Mouse (Mus musculus) gastrocnemius, postnatal 4 days (tissue): ENCODE measurements around the gene Pdzd2. TPM values are rescaled to one million over a fixed set of nuclear protein-coding genes. Genes with fewer than 3 reads are reported as not detected.

Source experiments
- DNase-seq, 2 experiments: peaks; one replicate each; pipeline ENCODE4 v3.0.0; 2021 to 2022; ENCODE audit warnings: low spot score in 2 of 2, mixed read lengths in 2 of 2
- total RNA-seq, 2 experiments: library from RNA; stranded (reverse); gene quantifications; 2 replicates each; pipeline ENCODE4 v1.2.3; 2021

Pdzd2 gene
- total RNA-seq, 2 experiments from 2014 or later: 50.8 to 58.0 TPM

DNA sequence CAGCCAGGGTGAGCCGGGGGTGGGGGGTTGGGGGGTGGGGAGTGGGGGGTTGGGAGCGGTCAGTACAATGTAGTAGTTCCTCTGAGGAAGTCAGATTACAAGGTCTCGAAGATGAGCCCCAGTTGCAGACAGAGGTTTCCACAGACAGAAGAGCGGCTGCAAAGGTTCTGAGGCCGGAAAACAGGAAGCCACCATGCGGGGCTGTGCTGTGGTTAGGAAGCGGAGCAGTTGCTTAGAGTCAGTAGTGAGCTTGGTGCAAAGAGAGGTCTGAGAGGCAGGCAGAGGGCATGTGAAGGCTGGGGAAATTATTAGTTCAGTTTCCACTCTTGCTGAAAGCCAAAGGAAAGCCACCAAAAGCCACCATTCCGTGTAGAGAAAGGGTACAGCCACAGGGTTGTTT is 303.8 kb downstream of the Pdzd2 start:
- no peak for DNase-seq

DNA sequence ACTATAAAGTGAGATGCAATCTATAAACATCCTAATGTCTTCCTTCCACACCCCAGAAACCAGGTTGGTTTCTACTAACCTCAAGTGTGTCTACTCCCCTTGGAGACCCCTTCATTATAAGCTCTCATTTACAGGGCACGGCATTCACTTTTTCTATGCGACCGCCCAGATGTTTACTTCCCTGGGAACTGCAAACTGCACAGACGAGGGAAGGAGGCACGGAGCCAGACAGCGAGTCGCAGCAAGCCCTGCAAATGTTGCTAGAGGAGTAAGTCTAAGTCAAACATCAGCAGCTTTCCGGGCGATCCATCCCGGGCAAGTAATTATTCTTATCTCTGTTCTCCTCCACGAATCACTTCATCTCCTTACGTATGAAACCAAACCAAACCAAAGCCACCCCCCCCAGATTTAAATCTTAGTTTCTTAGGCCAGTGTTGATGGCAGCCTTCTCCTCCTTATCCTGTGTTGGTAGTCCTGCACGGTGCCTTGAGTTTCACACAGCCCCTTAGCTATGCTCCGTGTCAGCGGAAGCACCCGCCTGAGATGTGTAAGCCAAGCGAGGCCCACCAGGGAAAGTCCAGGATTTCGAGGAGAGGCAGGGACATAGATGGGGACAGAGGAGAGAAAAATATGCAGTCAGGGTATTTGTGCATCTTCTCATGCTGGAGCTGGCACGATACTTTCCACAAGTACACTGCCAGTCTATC is 305.7 kb downstream of the Pdzd2 start:
- peak in 1 of 2 experiments; percentile 40 for DNase-seq

DNA sequence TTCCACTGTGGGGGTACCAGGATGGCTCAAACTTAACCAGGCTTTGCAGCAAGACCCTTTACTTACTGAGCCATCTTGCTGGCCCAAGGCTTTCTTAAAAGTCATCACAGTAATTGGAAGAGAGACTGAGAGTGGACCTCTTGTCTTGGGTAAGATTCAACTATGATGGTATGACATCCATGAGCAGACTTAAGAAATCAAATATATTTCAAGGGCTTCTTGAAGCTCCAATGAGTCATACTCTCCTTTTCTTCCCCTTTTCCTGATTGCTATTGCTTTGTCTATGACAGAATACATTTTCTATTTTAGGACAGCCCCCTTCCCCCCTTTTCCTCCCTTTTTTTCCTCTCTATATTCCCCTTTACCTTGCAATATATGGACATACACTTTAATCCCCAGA is 306.8 kb downstream of the Pdzd2 start:
- DNase-seq: no peak

DNA sequence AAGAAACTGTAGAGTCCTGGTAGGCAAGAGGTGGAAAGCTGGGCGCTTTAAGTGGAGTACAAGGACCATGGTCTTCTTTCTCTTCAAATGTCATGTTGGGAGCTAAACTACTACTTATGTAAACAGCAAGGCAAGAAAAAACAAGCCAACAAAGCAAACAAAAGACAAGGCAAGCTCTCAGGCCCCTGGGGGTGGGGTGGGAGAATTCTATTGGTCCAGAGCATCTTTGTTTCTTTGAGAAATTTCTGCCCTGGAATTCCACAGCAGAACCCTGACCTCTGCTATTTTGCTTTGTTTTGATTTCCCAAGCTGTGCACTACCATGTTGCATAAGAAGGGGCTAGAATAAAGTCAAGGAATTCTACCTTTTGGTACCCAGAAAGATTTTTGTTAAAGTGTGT is 307.4 kb downstream of the Pdzd2 start:
- no peak for DNase-seq

DNA sequence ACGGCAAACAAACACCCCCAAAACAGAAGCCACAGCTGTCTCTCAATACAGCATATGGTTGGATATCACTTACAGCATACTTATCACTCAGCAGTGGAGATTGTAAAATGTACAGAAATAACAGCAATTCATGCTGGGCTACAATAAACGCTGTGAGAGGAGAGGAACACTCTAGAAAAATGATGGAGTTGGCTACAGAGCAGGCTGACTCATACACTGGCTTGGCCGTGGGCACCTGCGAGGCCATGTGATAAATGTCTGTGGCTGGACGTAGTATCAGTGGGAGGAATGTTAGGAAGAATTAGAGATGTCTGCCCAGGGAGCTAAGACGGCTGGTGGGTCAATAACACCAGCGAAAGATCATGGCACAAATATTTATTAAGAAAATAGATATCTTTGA is 308.0 kb downstream of the Pdzd2 start:
- DNase-seq: no peak

DNA sequence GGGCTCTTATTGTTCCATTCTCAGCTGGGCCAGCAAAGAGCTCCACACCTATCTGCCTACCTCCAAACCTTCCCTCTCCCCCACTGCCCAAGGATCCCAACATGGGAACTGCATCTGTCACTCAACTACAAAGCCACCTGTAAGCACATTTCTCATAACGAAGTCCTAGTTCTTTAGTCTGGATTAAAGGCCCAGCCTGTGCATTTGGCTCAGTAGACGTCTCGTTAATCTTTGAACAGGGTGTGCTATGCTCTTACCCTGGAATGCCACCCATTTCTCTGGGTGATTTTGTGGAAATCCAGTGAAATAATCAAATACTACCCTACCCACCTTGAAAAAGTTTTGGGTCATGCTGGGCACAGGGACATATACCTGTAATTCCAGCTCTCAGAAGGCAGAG is 308.5 kb downstream of the Pdzd2 start:
- no peak for DNase-seq

DNA sequence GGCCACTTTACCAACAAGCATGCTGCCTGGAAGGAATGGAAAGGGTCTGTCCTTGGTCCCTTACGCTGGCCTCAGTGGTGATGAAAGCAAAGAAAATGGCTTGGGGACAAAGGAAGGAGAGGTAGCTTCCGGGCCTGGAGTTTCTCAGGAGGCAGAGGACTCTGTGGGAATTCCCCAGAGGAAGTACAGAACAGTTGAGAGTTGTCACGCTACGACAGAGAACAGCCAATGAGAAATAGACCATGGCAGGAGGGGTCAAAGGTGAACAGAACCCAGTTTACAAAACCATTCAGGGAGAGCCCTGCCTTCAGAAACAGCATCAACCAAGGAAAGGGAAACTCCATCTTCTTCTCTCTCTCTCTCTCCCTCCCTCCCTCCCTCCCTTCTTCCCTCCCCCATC is 309.1 kb downstream of the Pdzd2 start:
- DNase-seq: no peak

DNA sequence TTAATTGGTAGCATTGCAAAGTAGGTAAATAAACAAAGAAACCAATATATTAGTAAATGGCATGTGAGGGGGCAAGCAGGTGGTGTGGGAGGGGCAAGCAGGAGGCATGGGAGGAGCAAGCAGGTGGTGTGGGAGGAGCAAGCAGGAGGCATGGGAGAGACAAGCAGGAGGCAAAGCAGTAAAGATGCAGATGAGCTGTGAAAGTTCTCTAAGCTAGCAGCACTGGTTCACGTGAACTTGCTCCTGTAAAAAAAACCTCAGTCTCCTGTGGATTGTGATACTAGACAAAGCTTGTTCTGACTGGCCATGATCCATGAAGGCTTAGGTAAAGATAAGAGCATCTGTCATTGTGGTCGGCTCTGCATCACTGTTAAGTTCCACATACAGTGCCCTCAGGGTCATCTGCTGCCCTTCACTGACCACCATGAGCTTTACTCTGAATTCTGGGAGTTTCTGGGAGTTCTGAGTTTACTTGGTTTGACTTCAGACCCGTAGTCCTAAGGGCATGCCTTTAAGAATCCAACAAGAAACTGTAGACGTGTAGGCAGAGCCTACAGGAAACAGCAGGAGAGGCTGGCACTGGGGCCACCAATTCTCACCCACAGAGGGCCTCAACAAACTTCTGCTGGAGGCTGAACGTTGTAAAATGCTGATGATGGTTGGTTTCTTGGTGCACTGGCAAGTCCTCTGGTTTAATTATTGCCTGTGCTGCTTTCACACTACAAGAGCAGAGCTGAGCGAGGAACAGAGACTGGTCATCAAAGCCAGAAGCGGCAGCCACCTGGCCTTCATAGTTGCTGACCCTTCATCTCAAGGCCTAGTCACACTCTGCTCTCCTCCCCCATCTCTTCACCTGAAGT is 309.9 kb downstream of the Pdzd2 start:
- no peak for DNase-seq

DNA sequence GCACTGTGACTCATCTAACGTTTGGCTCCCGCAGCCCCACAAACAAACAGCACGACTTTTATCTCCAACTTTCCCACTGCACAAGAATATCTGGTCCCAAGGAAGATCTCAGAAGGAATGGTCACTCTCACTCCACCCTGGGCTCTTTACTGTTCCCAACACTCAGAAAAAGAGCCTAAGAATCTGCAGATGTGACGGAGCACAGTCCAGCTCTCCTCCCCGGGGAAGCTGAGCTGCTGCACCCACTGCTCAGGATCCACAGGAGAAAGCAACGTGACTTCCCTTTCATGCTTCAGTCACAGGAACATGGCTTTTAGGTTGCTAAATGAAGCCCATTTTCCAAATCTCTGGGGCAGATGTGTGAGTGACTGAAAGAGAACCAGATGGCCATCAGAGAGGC is 311.9 kb downstream of the Pdzd2 start:
- DNase-seq: no peak

DNA sequence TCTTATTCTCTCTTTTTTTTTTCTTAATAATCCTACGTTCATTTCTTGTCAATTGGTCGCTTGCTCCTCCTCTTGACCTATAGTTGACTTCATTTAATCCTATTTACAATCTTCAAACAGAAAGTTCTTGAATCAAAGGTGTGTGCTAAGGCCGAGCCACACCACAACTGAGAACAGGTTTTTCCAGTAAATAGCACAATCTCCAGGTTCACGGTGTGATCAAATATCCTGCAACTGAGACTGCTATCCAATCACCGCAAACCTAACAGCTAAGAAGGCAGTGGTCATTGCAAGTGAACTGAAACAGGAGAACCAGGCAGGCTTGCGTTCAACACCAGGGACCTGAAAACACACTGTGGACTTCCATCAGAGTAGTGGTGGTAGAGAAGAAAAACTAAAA is 313.4 kb downstream of the Pdzd2 start:
- no peak for DNase-seq

DNA sequence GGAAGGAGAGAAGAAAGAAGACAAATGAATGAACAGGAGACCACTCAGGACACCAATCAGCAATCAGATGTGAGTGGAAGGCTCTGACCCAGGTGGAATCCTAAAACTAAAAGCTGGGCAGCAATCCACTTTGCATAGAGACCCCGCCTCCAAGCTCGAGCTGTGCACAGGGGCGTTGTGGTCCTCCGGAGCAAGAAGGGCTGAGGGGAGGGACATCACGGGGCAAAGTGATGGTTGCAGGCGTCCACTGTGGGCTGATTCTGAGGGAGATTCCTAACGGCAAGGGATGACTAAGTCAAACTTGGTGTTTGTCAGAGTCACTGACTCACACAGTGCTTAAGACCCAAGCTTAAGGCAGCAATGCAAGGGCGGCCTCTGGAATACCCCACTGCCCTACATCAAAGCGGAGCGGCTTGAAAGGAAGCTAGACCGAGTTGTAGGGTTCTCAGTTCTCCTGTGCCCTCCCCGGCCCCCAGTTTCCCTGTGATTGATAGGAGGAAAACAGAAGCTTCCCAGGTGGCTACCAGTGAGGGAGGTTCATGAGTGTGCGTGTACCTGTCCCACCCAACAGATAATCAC is 314.6 kb downstream of the Pdzd2 start:
- DNase-seq: no peak

DNA sequence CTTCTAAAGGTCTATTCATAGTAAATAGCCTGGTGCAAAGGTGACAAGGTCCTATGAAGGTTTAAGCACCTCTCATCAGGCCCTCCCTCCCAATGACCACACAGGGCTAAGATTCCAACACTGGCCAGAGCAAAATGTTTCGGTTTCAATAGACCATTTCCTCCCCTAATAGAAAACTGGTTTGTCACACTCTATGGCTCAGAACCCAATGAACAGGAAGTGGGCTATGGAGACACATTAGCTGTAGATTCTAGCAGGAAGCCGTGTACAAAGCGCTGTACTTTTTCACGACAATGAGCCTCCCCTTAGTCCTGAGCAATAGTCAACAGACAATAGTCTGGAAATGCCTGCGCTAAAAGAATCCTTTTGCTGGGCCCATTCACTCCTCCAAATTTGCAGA is 315.5 kb downstream of the Pdzd2 start:
- no peak for DNase-seq

DNA sequence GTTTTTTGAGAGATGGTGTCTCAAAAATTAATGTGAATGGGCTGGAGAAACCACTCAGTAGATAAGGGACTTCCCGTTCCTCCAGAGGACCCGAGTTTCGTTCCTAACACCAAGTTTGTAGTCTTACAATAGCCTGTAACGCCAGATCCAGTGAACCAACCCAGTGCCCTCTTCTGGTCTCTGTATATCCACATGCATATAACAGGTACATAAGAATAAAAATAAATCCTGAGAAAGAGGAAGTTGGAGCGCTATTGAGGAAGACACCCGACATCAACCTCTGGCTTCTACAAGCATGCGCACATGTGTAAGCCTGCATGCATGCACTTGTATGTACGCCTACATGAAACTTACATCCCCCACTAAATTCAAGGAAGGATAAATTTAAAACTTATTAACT is 318.8 kb downstream of the Pdzd2 start:
- DNase-seq: no peak

DNA sequence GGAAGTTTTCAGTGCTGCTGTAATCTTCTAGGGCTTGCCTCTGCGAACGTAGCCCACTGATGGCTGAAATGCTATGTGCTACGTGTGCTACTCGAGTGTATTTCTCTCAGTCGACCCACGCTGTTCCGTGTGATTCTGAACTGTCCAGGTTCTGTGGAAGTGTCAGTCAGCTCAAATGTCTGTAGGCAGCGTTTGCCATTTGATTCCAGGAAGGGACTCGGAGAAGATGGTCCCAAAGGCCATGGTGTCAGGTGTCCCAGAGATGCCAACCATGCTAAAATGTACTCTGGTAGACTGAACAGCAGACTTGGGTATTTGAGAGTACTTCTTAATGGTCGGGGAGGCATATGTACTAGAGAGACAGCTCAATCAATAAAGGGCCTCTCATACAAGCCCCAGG is 319.3 kb downstream of the Pdzd2 start:
- DNase-seq: no peak

DNA sequence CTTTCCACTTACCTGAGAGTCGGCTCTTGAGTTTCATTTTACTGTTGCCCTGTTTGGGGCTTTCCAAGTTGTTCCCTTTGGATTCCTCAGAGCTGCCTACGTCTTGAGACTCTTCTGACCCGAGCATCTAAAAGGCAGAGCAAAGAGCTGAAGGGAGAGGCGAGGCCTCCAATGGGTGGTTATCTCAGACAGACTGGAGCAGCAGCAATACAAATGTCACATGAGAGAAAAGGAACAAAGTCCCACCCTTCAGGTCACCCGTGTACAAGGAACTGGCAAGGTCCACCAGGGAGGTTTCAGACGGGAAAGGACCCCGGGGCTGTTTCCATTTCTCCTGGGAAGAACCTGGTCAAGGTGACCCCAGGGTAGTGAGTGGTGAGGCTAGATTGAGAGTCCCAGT is 320.3 kb downstream of the Pdzd2 start:
- no peak for DNase-seq

DNA sequence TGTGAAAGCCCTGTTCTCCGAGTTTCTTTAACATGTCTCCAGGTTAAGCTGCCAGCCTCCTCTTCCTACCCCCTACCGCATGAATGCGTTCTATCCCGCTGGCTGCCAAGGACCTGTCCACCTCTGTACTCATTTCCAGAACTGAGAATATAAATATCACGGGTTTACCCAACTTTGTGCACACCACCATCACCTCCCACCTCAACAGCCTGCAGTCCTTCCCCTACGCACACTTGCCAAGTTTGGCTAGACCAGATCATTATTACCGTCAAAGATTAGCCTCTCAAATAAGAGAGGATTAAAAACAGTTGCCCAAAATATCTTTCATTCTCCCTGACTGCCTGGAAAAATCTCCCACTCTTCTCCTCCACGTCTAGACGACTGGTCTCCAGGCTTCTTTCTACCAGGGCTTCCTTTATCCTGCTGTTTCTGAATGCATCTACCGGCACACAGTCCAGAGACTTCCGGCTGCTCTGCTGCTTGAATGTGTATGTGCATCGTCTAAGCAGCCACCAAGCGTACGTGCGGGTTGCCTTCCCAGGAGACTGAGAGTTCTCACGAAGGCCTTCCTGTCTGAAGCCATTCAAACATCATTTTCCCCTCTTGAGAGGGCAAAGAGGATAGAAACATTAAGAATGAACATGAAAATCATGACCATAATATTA is 324.1 kb downstream of the Pdzd2 start:
- no peak for DNase-seq

DNA sequence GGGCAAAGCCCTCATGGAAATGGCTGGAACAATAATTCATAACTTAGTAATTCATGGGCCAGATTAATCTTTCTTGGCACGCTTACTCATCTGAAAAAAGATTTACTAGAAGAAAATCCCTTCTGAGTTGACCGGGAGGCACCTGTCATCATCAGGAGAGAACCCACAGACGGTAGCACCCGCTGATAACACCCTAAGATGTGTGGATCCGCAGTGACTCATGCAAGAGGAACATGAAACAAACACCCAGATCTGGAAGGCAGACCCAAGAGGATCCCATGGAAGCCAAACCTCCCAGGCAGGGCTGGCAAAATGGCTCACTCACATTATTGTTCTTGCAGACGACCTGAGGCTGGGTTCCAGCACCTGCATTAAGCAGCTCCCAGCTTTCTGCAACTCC is 325.0 kb downstream of the Pdzd2 start:
- no peak for DNase-seq

DNA sequence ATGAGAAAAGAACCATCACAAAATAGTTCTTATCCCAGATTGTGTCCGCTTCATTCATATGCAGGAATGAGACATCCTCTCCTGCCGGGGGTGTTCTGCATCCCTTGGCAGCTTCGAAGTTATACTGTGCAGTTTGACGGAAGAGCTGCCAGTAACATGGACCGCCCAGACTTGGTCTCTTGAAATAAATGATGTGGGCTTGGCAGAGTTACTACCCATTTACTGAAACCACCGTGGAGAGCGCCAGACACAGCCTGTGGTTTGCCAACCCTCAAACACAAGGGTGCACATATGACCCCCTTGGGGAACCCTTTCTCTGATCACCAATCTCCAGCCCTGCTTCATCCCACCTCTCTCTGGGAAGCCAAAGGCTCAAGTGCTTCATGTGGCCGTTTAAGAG is 331.5 kb downstream of the Pdzd2 start:
- DNase-seq: no peak

DNA sequence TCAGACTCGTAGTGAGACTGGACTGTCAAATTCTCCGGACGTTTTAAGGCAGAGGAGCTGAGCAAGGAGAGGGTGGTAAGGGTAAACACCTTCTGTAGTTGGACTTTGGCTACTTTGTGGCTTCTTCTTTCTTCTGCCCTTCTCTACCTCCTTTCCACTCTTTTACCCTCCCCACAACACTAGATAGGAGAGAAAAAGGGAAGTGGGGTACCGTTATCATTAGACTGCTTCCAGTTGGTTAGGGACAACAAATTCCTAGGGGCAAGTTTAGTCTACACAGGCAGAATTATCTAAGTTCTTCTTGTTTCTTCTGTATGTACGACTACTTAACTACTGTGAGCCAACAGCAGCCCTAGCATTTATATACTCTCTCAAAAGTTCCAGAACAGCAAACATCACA is 334.1 kb downstream of the Pdzd2 start:
- DNase-seq: no peak

DNA sequence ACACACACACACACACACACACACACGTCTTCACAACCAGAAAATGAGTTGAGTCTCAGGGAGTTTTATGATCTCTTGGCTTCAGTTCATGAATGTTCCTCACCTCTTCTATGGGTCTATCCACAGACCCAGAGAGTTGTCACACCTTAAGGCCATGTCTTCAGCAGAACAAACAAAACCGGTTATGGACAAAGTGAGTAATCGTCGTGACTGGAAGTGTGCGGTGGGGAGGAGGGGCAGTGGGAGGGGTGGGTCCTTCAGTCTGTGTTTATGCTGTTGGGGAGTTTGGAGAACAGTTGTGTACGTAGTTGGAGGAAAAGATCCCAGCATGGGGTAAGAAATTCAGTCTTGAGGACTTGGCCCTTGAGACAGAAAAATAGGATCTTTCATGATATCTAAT is 342.7 kb downstream of the Pdzd2 start:
- no peak for DNase-seq

DNA sequence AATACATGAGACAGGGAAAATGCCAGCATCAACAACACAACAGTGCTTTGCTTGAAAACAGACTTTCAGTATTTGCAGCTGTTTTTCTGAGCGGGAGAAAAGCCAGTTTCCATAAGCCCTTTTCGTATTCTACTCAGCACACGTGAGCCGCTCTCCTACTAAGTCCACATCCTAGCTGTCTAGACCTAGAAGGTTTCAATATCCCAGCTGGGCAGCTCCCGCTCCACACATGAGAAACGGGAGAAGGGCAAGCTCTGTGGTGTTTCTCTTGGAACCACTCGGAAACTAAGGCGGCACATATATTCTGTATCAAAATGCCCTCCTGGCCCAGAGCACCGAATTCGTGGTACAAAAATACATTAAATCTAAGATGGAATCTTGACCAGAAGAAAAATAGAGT is 345.0 kb downstream of the Pdzd2 start:
- no peak for DNase-seq
